Mouse (Mus musculus): Measurements from ENCODE around the gene Plcl2.

DNA sequence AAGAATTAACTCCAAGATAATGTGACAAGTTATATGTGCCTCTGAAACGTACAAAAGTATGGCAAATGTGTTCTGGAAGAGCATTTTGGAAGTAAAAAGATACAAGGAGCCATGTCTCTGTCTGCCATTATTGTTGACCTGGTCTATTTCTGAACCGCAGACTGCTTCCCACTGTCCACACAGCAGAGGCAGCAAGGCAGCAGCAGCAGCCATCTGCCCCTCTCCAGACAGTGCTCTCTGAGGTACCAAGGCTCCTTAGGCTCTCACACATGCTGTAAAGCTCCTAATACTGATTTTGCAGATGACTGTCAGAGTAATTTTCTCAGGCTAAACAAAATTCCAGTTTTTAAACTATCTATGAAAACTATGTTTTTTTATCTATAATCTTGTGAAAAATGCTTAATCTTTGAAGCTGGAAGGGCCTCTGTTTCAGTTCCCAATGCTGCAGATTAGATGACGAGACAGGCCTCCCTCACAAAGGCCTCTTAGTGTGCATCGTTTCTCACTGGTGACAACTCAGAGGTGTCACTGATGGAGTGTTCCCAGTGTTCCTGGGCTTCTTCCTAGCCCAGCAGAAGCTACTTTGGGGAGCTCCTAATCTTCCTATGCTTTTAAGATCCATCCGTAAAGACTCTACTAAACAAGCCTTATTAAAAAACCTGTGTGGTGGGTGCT, 145.7 kb downstream of the Plcl2 start:
- no peak for TF ChIP-seq CTCF (conservative IDR thresholded peaks at IDR 0.05; ENCODE audit: insufficient read depth, insufficient read length, low read depth, low read length)
- TF ChIP-seq POLR2A (IDR thresholded peaks at IDR 0.05; ENCODE audit: low read depth, low read length): no peak

Measured in kidney, adult 2 months (tissue).